Mouse (Mus musculus): ENCODE data around the gene Git2.
A peak's percentile ranks its signal among the peaks of the same experiment; 100 is the strongest.

Git2 gene

GRCm38 (mm10) chr5:114733606-114734005 is 41.7 kb downstream of the Git2 start:
- no peak for TF ChIP-seq CTCF (conservative IDR thresholded peaks at IDR 0.05; ENCODE audit: low read length)
- no peak for TF ChIP-seq POU5F1 (IDR thresholded peaks at IDR 0.05; ENCODE audit: borderline replicate concordance, low read length)
- TF ChIP-seq NANOG (IDR thresholded peaks at IDR 0.05; ENCODE audit: borderline replicate concordance, low read length) = no peak
- Histone ChIP-seq H3K9me3 (ENCODE audit: low read length) (no peaks in the 10 kb centered on the region), H3K27me3 (ENCODE audit: insufficient read depth, low read length) (no peaks in the 10 kb centered on the region), H3K4me1 (replicated peaks; ENCODE audit: low read depth, low read length) (peaks cover 43% of the 10 kb centered on the region), H3K4me3 (replicated peaks; ENCODE audit: low read length) (peak overlapping the region; percentile 17), H3K36me3 (ENCODE audit: insufficient read depth, low read length) (peaks cover 94% of the 10 kb centered on the region)

DNA sequence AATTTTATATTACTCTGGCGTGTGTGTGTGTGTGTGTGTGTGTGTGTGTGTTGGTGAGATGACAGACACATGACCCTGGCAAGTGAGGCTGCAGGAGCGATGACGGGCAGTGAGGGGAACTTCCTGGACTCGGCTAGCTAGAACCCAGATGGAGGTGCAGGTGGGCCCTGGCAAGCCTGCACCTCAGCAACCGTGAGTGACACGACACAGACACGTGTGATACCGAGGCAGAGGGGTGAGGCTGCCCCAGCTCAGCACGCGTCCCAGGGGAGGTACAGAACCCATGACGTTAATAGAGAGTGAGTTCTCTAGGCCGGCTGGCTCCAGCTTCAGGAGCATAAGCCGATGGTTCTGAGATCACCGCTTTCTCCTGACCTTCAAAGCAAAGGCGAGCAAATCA is 43.3 kb downstream of the Git2 start:
- peaks cover 93% of the 10 kb centered on the region for H3K36me3 ChIP-seq (ENCODE audit: insufficient read depth, low read length)
- H3K4me3 ChIP-seq (replicated peaks; ENCODE audit: low read length) = no peak overlapping the region
- peaks cover 59% of the 10 kb centered on the region for H3K4me1 ChIP-seq (replicated peaks; ENCODE audit: low read depth, low read length)
- H3K9me3 ChIP-seq (ENCODE audit: low read length) = no peaks in the 10 kb centered on the region
- TF ChIP-seq POU5F1 (IDR thresholded peaks at IDR 0.05; ENCODE audit: borderline replicate concordance, low read length) = no peak
- no peak for TF ChIP-seq CTCF (conservative IDR thresholded peaks at IDR 0.05; ENCODE audit: low read length)
- no peak for TF ChIP-seq NANOG (IDR thresholded peaks at IDR 0.05; ENCODE audit: borderline replicate concordance, low read length)
- H3K27me3 ChIP-seq (ENCODE audit: insufficient read depth, low read length) = no peaks in the 10 kb centered on the region

- H3K9me3 ChIP-seq (ENCODE audit: low read length) = no peaks in the 10 kb centered on the region
- H3K36me3 ChIP-seq (ENCODE audit: insufficient read depth, low read length) = peaks cover 88% of the 10 kb centered on the region
- H3K27me3 ChIP-seq (ENCODE audit: insufficient read depth, low read length) = no peaks in the 10 kb centered on the region
- peaks cover 60% of the 10 kb centered on the region for H3K4me1 ChIP-seq (replicated peaks; ENCODE audit: low read depth, low read length)
- no peak overlapping the region for H3K4me3 ChIP-seq (replicated peaks; ENCODE audit: low read length)
- no peak for TF ChIP-seq CTCF (conservative IDR thresholded peaks at IDR 0.05; ENCODE audit: low read length)
Observed at GRCm38 (mm10) chr5:114731498-114731897, 43.8 kb downstream of the Git2 start.

DNA sequence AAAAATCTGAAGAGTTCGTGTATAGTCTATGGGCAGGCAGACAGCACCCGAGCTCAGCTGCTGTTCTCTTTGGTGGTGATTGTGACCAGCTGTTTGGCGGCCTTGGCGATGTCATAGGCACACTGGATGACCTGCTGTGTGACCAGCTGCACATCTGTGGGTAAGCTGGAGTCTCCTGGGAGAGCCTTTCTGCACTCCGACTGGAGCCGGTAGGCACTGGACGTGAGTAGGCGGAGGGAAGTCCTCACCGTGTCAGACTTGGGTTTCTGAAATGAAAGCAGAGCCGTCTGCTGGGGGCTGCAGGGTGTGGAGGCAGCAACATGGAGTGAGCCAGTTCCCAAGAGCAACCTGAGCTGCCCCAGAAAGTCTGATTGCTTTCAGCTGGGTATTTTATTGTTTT is 45.2 kb downstream of the Git2 start:
- H3K9me3 ChIP-seq (ENCODE audit: low read length) = no peaks in the 10 kb centered on the region
- H3K4me1 ChIP-seq (replicated peaks; ENCODE audit: low read depth, low read length) = peaks cover 72% of the 10 kb centered on the region
- H3K36me3 ChIP-seq (ENCODE audit: insufficient read depth, low read length) = peaks cover 77% of the 10 kb centered on the region
- no peaks in the 10 kb centered on the region for H3K27me3 ChIP-seq (ENCODE audit: insufficient read depth, low read length)
- H3K4me3 ChIP-seq (replicated peaks; ENCODE audit: low read length) = no peak overlapping the region
- TF ChIP-seq POU5F1 (IDR thresholded peaks at IDR 0.05; ENCODE audit: borderline replicate concordance, low read length) = no peak
- no peak for TF ChIP-seq NANOG (IDR thresholded peaks at IDR 0.05; ENCODE audit: borderline replicate concordance, low read length)
- TF ChIP-seq CTCF (conservative IDR thresholded peaks at IDR 0.05; ENCODE audit: low read length) = no peak

GRCm38 (mm10) chr5:114728160-114728559 is 47.2 kb downstream of the Git2 start:
- peaks cover 72% of the 10 kb centered on the region for H3K36me3 ChIP-seq (ENCODE audit: insufficient read depth, low read length)
- peaks cover 54% of the 10 kb centered on the region for H3K4me1 ChIP-seq (replicated peaks; ENCODE audit: low read depth, low read length)
- no peak for TF ChIP-seq CTCF (conservative IDR thresholded peaks at IDR 0.05; ENCODE audit: low read length)
- TF ChIP-seq NANOG (IDR thresholded peaks at IDR 0.05; ENCODE audit: borderline replicate concordance, low read length) = no peak
- TF ChIP-seq POU5F1 (IDR thresholded peaks at IDR 0.05; ENCODE audit: borderline replicate concordance, low read length) = no peak
- no peaks in the 10 kb centered on the region for H3K27me3 ChIP-seq (ENCODE audit: insufficient read depth, low read length)
- no peak overlapping the region for H3K4me3 ChIP-seq (replicated peaks; ENCODE audit: low read length)
- no peaks in the 10 kb centered on the region for H3K9me3 ChIP-seq (ENCODE audit: low read length)

DNA sequence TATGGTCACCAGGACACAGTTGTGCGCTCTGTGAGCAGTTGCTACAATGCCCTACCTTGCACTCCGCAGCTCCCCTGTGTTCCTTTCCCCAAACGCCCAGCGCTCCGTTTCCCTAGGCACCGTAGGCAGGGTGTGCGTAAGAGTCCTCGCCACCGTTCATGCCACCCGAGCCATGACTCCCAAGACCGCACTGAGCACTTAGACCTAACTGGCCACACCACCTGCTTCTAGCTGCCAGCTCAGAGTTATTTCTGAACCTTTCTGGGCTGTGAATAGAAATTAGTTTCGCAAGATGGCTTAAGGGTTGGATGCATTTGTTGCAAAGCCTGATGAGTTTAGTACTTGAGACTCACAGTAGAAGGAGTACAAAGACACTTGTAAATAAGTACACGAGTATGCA is 52.5 kb downstream of the Git2 start:
- Histone ChIP-seq H3K36me3 (ENCODE audit: insufficient read depth, low read length) (peaks cover 73% of the 10 kb centered on the region), H3K9me3 (ENCODE audit: low read length) (no peaks in the 10 kb centered on the region), H3K4me3 (replicated peaks; ENCODE audit: low read length) (no peak overlapping the region), H3K27me3 (ENCODE audit: insufficient read depth, low read length) (no peaks in the 10 kb centered on the region), H3K4me1 (replicated peaks; ENCODE audit: low read depth, low read length) (peaks cover 37% of the 10 kb centered on the region)
- no peak for TF ChIP-seq POU5F1 (IDR thresholded peaks at IDR 0.05; ENCODE audit: borderline replicate concordance, low read length)
- no peak for TF ChIP-seq CTCF (conservative IDR thresholded peaks at IDR 0.05; ENCODE audit: low read length)
- no peak for TF ChIP-seq NANOG (IDR thresholded peaks at IDR 0.05; ENCODE audit: borderline replicate concordance, low read length)

GRCm38 (mm10) chr5:114721969-114722368 is 53.3 kb downstream of the Git2 start:
- H3K4me3 ChIP-seq (replicated peaks; ENCODE audit: low read length) = no peak overlapping the region
- TF ChIP-seq POU5F1 (IDR thresholded peaks at IDR 0.05; ENCODE audit: borderline replicate concordance, low read length) (no peak), NANOG (IDR thresholded peaks at IDR 0.05; ENCODE audit: borderline replicate concordance, low read length) (no peak), CTCF (conservative IDR thresholded peaks at IDR 0.05; ENCODE audit: low read length) (no peak)
- H3K9me3 ChIP-seq (ENCODE audit: low read length) = no peaks in the 10 kb centered on the region
- no peaks in the 10 kb centered on the region for H3K27me3 ChIP-seq (ENCODE audit: insufficient read depth, low read length)
- H3K4me1 ChIP-seq (replicated peaks; ENCODE audit: low read depth, low read length) = peaks cover 37% of the 10 kb centered on the region
- peaks cover 73% of the 10 kb centered on the region for H3K36me3 ChIP-seq (ENCODE audit: insufficient read depth, low read length)

DNA sequence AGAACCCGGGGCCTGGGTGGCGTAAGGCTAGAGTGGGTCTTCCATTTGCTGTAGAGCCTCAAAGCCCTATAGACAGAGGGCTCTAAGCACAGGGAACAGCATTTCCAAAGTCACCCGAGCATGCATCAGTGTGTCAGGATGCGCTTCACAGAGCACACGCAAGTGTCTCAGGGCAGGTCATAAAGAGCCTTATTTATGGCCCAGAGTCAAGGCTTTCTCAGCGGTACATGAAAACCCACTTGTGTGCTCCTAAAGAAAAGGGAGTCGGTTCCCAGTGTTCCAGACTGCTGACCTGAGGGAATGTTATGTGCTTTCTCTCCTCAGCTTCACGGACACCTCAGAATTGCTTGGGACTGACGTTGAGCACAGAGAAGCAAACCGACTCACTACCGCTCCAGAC is 54.5 kb downstream of the Git2 start:
- H3K36me3 ChIP-seq (ENCODE audit: insufficient read depth, low read length) = peaks cover 85% of the 10 kb centered on the region
- no peak for TF ChIP-seq POU5F1 (IDR thresholded peaks at IDR 0.05; ENCODE audit: borderline replicate concordance, low read length)
- no peaks in the 10 kb centered on the region for H3K27me3 ChIP-seq (ENCODE audit: insufficient read depth, low read length)
- peaks cover 42% of the 10 kb centered on the region for H3K4me1 ChIP-seq (replicated peaks; ENCODE audit: low read depth, low read length)
- no peak overlapping the region for H3K4me3 ChIP-seq (replicated peaks; ENCODE audit: low read length)
- H3K9me3 ChIP-seq (ENCODE audit: low read length) = no peaks in the 10 kb centered on the region

GRCm38 (mm10) chr5:114719928-114720270 is 55.4 kb downstream of the Git2 start:
- H3K9me3 ChIP-seq (ENCODE audit: low read length) = no peaks in the 10 kb centered on the region
- no peaks in the 10 kb centered on the region for H3K27me3 ChIP-seq (ENCODE audit: insufficient read depth, low read length)
- H3K36me3 ChIP-seq (ENCODE audit: insufficient read depth, low read length) = peaks cover 94% of the 10 kb centered on the region
- peaks cover 45% of the 10 kb centered on the region for H3K4me1 ChIP-seq (replicated peaks; ENCODE audit: low read depth, low read length)
- no peak overlapping the region for H3K4me3 ChIP-seq (replicated peaks; ENCODE audit: low read length)
- no peak for TF ChIP-seq POU5F1 (IDR thresholded peaks at IDR 0.05; ENCODE audit: borderline replicate concordance, low read length)
- no peak for TF ChIP-seq CTCF (conservative IDR thresholded peaks at IDR 0.05; ENCODE audit: low read length)
- no peak for TF ChIP-seq NANOG (IDR thresholded peaks at IDR 0.05; ENCODE audit: borderline replicate concordance, low read length)
